Mouse (Mus musculus): ENCODE measurements around the gene Glycam1. TPM values are rescaled to one million over a fixed set of nuclear protein-coding genes. Genes with fewer than 3 reads are reported as not detected.

Glycam1 gene
- total RNA-seq, 2 experiments from 2014 or later: not detected

GRCm38 (mm10) chr15:103519386-103520378 is 45.2 kb downstream of the Glycam1 start:
- DNase-seq (ENCODE audit: low spot score in 2 of 2): no peak

- DNase-seq (ENCODE audit: low spot score in 2 of 2): no peak
These were observed 46.1 kb downstream of the Glycam1 start for GRCm38 (mm10) chr15:103518600-103519385.

GRCm38 (mm10) chr15:103514914-103515313 is 50.0 kb downstream of the Glycam1 start:
- no peak for DNase-seq (ENCODE audit: low spot score in 2 of 2)

- DNase-seq (ENCODE audit: low spot score in 2 of 2): peak in 1 of 2 experiments; percentile 20
These were observed 50.8 kb downstream of the Glycam1 start for GRCm38 (mm10) chr15:103514119-103514518.

GRCm38 (mm10) chr15:103513621-103514031 is 51.3 kb downstream of the Glycam1 start:
- no peak for DNase-seq (ENCODE audit: low spot score in 2 of 2)

Other genes starting within 250 kb of the Glycam1 start
- 10 to 100 TPM; 22.5 to 29.7 TPM for gene Zfp385a, start 225.0 kb downstream of the Glycam1 start, total RNA-seq (2021)
- 10 to 100 TPM; 47.2 to 52.5 TPM for gene Itga5, start 198.3 kb downstream of the Glycam1 start, total RNA-seq (2021)
- not detected for gene Gtsf1, start 134.6 kb downstream of the Glycam1 start, total RNA-seq (2021)
- not detected for gene Gtsf2, start 116.6 kb downstream of the Glycam1 start, total RNA-seq (2021)
- 1 to 10 TPM; 4.6 to 6.1 TPM for gene Nckap1l, start 111.3 kb downstream of the Glycam1 start, total RNA-seq (2021)
- gene Pde1b, start 62.0 kb downstream of the Glycam1 start, total RNA-seq (2021): 1 to 10 TPM; 5.1 to 5.6 TPM
- gene Ppp1r1a, start 27.1 kb downstream of the Glycam1 start, total RNA-seq (2021): 10 to 100 TPM; 12.8 to 13.8 TPM
- gene Mucl1, start 190.4 kb upstream of the Glycam1 start, total RNA-seq (2021): not detected